Mouse (Mus musculus) heart, postnatal 25 days (tissue): ENCODE measurements at regions not wholly inside any gene's neighbourhood (a gene's known extent, or its start where the extent isn't known, plus 50 kb on each side); places are given as distances from the start of the nearest gene placed in this dataset.

Experiments used
- DNase-seq: peaks from one replicate; pipeline ENCODE4 v3.0.0; 2022; ENCODE audit warnings: low spot score
- intact Hi-C: fragments of 180-260 bp; cut with DNase I; formaldehyde crosslinking; loops from one replicate; pipeline ENCODE4 v1.15.1; 2025

DNA sequence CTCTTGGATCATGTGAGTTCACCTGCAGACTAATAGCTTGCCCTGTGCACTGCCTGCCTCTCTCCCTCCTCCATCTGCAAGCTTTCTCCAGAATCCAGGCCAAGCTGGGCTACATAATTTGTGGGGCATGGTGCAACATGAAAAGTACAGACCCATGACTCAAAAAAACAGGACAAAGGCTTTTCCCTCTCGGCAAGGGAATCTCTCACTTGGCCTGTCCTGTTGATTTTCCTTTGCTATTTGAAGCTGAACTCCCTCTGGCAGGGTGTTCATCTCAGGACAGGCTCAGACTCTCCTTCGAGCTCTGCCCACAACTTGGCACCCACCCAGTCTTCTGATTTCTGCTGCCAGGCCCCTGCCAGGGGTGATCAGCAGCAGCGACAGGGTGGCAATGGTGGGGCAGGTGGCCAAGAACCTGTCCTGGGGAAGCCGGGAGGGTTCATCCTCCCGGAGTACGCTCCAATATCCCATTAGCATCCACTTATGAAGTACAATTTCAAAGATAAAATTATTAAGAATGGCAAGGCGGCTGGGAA lies 227.5 kb downstream of the H2al1j start:
- no peak for DNase-seq
- intact Hi-C loops: no loop called here

DNA sequence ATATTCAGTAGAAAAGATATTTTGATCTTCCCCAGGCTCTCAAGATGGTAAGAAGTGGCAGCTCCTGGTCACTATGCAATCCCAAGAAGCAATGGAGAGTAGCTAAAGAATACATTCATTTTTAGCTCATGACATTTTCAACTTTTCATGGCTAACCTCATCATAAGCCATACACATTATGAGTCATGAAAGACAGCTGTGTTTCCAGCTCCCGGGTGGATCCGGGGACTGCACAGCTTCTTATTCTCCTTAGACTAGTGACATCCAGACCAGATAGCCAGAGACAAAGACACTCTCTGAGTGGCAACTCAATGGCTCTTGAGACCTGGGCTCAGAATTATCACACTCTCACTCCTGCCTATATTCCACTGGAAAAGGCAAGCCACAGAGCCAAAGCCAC lies 230.6 kb downstream of the H2al1j start:
- DNase-seq: no peak
- intact Hi-C loops: no loop called here

DNA sequence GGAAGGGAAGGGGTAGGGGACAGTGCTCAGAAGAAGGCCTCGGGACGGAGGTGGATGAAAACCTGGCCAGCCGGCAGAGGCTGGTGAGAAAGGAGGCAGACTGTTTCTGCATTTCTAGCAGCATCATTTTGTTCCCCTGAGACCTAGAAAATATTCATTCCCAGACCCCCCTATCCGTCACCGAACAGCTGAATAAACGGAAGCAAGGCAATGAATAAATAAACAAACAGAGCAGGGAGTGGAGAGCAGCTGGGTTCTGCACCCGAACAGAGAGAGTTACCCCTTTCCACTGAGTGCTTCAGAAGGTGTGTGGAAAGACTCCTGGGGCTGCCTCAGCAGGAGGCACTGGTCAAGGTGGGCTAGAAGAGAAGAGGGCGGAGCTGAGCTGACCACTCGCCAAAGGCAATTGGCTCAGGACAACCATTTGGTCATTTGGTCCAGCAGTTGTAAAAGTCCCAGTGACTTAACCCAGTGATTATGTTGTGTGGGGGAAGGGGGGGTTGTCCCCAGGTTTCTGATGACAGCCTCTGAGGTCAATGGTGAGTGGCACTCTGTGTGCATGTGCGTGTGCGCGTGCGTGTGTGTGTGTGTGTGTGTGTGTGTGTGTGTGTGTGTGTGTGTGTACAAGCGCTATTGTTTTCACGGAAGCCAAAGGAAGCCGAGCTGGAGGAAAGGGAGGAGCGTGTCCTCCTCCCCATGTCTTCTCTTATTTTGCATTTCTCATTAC lies 233.1 kb downstream of the H2al1j start:
- no peak for DNase-seq

DNA sequence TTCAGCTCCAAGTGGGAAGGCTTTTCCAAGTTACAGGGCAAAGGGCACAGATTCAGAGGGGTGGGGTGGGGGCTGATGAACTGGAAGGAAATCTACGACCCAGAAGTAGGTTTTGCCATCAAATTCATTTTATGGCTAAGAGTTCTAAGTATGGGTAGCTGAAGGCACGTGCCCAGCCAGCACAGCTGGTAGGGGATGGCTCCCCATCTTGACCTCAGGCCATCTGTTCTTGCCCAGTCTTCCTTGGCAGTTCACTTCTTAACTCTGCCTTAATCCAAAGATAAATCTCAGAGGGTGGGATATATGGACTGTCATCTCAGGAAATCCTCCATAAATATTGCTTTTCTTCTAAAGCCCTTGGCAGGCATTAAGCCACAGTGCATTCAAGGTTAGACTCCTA lies 238.3 kb downstream of the H2al1j start:
- intact Hi-C loops: no loop called here
- DNase-seq: no peak

More for the DNA sequence above, 233.1 kb downstream of the H2al1j start:
- intact Hi-C loops: no loop called here

DNA sequence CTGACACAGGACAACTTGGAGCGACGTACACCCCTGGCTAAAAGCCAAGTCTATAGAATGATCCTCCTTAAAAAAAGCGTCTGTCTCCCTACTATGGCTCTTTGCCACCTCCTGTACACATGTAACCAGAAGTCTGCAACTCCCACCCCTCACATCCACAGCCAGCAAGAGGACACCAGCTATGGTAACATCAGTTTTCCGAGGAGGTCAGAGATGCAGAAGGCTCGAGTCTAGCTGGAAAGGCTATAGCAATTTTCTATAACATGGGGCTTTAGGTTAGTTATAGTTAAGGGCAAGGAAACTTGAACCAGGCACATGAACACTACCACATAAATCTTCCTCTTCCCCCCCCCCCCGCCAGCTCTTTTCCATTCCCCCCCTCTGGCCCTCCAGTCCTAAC lies 240.2 kb downstream of the H2al1j start:
- intact Hi-C loops: no loop called here
- DNase-seq: no peak

DNA sequence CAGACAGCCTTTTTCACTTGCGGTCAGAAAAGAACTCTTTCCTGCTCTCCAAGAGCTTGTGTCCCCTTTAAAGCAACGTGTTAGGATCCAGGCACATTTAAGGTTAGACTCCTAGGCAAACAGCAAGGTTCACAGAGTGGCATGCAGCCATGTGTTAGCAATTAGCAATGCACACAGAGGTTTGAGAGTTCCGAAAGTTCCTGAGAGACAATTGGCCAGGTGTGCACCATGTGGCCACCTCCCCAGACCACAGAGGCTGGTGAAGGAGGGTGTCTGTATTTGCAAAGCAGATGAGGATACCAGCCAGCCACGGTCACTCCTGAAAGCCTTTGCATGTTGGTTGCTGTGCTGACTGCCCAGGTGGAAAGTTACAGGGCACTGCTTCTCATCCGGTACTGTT lies 240.6 kb downstream of the H2al1j start:
- DNase-seq: no peak
- intact Hi-C loops: no loop called here

DNA sequence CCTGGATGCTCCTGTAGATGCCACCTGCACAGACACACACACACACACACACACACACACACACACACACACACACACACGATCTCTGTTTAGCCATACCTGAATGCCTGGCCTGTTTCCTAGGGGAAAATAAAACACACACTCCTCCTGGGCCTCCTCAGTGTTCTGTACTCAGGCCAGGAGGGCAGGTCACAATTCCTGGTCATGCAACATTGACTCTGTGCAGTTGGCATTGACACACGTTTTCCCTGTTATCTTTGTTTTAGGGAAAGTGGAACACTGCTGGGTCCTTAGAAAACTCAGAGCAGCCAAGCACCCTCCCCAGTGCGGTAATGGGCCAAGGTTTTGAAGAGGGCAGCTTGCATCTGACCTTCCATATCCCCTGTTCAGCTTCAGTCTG lies 246.7 kb downstream of the H2al1j start:
- DNase-seq: no peak
- intact Hi-C loops: no loop called here

DNA sequence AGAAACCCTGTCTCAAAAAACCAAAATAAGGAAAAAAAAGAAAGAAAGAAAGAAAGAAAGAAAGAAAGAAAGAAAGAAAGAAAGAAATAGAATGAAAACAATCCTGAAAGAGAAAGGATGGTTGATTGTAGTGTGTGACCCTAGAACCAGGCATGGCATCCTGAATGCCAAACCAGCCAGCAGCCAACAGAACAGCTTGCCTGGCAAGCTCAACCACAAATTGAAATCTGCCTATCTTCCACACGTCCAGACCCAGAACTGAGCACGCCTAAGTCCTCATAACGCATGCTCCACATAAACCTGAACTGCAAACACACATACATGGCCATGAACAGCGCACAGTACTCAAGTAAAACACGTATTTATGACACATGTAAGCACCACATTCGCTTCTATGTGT lies 247.9 kb downstream of the H2al1j start:
- no peak for DNase-seq
- intact Hi-C loops: no loop called here

DNA sequence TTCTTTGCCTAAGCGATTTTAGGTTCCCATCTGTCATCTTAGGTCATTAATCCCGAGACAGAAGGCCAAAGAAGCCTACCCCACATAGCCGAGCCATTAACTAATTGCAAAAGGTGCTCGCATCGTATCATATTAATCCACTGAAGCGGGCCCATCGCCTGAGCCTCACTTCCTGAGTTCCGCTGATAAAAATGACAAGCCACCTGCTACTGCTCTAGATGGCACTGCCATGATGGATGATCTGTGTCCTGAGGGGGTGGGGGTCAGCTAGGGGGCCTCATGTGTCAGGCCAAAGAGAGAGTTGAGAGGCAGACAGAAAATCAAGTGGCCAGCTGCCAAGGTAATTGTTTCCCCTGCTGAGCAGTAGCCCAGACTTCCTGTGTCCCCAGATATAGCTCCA lies 248.7 kb downstream of the H2al1j start:
- no peak for DNase-seq
- intact Hi-C loops: no loop called here

DNA sequence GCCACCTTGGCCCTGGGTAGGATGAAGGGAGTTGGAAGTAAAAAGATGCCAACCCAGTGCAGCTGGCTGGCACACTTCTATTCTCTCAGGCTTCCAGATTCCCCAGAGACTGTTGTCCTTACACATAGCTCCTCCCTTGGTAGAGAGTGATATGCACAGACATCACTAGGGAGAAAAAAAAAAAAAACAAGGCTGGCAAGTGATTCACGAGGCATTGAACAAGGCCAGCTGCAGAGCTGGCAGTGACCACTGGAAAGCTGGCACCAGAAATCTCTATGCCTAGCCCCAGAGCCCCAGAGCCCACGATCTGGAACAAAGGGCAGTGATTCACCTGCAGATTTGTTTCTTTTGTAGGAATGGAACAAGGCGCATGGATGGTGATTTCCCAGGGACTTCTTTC lies 249.7 kb downstream of the H2al1j start:
- intact Hi-C loops: no loop called here
- no peak for DNase-seq

DNA sequence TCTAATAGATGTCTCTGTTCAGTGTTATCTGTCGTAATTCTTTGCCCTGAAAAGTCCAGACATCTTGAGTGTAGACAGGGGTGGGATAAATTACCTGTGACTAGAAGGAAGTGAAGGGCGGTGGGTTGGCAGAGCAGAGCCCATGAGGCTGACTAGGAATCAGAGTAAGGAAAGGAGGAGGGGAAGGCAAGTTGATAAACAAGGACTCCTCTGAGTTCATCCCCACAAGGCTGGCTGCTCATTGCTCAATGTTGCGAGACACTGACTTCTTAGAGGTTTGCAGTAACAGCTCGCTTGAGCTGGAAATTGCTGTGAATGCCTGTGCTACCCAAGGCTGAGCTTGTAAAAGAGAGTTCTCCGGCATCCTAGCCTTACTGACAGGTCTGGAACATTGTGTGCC lies 257.7 kb downstream of the H2al1j start:
- intact Hi-C loops: no loop called here
- DNase-seq: no peak

DNA sequence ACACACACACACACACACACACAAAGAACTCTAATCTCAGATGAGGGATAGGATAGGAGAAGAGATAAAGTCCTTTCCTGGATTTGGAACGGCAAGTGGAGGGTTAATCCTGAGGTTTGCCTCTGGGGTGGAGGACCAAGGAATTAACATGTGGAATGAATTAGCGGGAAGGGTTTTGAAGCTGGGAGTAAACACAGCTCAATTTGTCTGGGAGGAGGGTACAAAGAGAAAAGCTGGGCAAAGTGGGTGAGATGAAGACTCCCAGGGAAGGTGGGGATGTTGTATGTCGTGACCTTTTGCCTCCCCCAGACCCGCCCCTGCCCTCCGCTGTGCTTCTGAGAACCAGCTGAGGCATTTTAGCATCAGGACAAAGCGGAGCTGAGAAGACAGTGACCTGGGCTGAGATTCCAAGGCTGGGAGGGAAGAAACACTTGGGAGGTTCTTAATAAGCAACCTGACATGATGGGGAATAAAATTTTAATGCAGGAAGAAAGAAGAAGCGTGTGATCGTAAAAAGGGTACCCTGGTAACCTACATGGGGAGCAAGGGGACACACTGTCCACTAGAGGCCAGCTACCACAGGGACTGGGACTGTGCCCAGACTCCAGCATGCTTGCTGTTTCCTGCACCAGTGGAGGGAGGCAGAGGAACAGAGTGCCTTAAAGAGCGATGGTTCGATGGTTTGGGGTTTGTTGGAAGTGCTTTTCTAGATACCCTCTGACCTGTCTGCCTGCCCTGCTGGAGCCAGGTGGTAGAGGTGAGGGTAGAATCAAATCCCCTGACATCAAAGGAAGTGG lies 264.0 kb downstream of the H2al1j start:
- no peak for DNase-seq
- intact Hi-C loops: no loop called here

DNA sequence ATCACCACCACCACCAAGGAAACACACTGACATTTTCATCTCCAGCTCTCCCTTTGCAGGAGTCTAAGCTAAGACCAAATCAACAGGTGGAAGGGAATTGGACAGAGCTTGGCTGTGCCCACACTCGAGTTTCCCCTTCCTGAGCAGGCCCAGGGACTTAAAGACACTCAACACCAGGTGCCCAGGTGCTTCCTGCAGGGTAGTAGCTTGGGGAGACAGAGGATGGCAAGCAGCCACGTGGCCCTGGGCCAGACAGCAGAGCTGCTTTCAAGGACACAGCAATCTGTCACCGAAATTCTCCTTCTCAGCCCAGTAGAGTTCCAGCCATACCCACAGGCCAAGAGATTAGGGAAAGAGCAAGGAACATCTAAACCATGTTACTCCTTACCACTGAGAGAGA lies 266.9 kb downstream of the H2al1j start:
- DNase-seq: no peak
- intact Hi-C loops: no loop called here

DNA sequence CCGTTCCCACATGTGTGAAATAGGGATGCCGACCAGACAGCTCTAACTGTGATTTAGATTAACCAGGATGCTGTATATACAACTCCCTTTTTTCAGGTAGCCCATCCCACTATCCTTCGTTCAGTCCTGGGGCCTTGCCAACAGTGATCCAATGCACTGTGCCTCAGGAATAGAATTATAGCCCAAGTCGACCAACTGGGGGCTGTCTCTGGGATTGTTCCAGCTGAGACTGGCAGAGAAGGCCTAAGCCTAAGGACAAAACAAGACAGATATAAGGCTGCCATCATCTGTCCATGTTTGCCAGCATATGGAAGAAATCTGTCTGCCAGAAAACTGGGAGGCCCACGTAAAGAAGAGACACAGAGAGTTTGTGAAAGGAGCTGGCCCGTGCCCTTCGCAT lies 269.9 kb downstream of the H2al1j start:
- intact Hi-C loops: no loop called here
- no peak for DNase-seq

DNA sequence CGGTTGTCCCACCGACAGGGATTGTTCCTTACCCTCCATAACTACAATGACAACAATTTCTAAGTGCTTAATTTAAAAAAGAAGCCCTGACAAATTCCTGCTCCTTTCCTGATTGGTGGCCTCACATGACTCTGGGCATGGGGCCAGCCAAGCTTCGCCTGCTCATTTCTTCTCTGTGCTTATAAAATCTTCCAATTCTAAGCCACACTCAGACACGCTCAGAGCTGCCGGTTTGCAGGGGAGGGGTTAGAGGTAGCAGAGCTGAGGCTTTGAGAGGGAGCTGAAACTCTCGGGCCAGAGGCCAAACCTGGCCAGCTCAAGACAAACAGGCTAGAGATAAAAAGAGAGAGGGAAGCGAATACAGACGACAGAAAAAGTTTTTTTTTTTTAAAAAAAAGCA lies 286.6 kb downstream of the H2al1j start:
- DNase-seq: peak; percentile 9
- intact Hi-C loops: no loop called here

DNA sequence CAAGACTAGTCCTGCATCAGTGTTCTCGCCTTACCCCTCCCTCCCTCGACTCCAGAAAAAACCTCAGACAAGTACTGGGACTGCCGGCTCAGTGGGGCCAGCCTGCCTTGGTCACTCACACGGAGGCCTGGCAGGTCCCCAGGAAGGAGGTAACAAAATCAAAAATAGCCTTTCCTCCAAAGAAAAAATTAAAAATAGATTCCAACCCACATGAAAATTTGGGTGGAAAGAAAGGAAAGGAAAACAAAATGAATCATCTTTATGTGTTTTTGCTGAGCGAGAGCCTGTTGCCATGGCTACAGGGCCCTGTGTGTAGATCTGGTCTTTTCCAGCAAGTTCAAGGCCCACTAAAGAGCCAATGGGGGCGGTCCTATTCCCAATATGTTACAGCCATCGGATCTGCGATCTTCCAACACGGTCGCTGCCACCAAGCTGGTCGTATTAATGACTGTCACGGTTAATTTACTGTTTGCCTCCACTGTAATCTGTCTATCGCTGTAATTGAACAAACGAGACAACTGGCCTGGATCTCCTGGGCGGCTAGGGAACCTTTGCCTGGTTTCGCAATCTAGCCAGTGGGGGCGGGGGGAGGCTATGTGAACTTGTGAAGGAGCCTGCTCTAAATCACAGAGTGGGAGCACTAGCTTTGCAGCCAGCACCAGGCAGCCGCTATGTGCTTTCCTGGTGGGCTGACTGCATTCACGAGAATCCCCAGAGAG lies 293.6 kb downstream of the H2al1j start:
- intact Hi-C loops: no loop called here
- peak; percentile 29 for DNase-seq

DNA sequence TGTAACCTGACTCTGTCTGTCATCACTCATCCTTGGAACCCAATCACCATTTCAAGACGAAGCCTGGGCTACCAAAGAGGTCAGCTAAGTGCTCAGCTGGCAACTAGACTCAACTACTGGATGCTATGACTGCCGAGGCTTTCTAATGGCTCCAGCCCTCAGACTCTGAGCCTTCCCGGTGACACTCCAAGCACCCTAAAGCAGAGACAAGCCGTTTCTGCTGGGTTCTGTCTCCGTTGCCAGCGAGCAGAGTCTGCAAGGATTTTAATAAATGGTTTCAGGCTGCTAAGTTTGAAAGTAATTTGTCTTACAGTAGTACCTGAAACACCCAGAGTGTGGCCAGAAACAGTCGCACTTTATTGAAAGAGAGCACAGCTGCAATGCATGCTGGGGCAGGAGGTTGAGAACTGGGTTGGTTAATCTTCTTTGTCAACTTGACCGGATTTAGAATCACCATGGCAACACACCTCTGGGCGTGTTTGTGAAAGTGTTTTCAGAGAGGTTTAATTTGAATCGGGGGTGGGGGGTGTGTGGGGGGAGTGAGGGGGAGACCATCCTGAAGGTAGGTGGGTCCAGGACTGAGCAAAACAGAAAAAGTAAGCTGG lies 298.8 kb downstream of the H2al1j start:
- intact Hi-C loops: no loop called here
- no peak for DNase-seq

DNA sequence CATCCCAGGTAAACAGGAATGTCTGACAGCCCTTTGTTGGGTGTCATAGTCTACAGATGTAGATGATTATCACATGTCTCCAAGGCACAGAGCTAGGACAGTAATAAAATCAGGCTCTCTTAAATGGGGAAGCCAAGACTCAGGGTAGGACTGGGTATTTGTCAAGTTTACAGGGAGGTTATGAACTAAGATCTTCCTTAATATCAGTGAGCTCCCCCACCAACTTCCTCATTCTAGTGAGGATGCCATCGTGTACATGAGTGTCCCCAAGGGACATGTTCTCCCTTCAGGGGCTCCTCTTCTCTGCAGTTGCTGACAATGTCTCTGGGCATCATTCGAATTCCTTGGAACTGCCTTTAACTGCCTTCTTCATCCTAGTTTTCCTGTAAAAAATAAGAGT lies 301.7 kb downstream of the H2al1j start:
- DNase-seq: no peak
- intact Hi-C loops: no loop called here

DNA sequence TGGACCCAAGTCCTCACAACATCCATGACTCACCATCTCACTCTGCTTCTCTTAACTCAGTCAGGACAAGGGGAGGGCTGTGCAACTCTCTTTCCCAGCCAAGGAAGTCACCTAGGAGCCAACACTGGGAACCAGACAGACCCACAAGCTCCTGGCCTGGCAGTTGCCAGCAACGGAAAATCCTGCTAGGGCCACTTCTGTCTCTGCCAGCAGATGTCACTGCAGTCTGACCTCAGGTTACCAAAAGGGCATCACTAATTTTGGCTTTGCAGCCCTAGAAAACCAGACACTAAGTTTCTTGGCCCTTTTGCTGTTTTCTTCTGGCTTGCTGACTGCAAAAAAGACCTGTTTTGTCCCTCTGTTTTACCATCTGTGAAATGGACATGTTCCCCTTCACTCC lies 302.3 kb downstream of the H2al1j start:
- peak; percentile 12 for DNase-seq
- intact Hi-C loops: loop anchor here (5.0 to 10.0 kb wide), 5 partner anchors 225 to 622 kb away; no protein-coding TSS in a partner anchor

DNA sequence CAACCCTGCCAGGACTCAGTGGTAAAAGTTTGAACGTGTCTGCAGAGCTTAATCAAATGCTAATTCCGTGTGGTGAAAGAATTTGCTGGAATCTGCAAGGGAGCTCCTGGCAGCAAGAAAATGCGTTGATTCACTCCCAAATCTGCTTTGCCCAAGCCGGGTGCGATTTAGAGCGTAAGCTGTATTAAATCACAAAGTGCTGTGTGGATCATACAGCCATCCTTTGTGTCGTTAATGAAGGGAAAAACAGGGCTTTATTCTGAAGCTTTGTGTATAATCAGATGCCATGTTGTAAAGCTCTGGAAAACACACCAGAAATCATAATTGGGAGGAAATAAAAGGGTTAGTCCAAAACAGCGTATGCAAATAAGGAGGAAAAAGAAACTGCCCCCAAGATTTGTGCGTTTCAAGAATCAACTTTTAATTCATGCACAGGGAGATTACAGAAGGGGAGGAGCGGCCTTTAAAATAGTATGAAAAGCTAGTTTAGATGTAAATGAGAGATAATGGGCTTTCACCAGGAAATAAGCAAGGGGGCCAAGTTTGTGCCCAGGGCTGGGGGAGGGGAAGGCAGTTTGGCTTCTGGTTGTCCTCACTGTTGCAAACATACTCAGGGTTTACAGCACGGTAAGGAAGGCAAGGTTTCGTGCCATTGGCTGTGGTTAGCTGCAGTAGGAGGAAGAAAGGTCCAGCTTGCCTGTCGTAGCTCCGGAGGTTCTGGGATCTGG lies 303.7 kb downstream of the H2al1j start:
- intact Hi-C loops: loop anchor here (5.0 to 10.0 kb wide), 5 partner anchors 227 to 621 kb away; no protein-coding TSS in a partner anchor
- no peak for DNase-seq
